Mouse (Mus musculus) left cerebral cortex, adult 9 months (tissue): ENCODE measurements at regions not wholly inside any gene's neighbourhood (a gene's known extent, or its start where the extent isn't known, plus 50 kb on each side); places are given as distances from the start of the nearest gene placed in this dataset.

Experiments
- DNase-seq, 2 experiments: peaks; one replicate each; pipeline ENCODE4 v3.0.0; 2022; ENCODE audit warnings: low spot score in 2 of 2

DNA sequence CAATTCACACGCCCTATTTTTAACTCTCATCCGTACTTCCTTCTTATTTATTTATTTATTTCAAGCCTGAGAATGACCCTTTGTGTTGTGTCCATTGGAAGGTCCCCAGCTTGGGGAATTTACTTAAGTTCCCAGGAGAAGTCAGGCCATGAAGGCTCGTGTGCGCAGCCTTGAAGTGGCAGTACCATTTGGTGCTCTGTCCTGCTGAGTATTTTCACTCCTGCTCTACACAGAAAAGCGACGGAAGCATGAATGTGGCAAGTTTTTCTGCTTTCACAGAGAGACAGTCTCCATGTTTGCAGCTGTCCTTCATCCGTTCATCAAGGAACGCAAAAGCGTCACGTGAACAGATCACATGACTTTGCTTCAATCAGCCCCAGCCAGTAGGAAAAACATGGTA is 610.2 kb upstream of the Clint1 start:
- DNase-seq = no peak

DNA sequence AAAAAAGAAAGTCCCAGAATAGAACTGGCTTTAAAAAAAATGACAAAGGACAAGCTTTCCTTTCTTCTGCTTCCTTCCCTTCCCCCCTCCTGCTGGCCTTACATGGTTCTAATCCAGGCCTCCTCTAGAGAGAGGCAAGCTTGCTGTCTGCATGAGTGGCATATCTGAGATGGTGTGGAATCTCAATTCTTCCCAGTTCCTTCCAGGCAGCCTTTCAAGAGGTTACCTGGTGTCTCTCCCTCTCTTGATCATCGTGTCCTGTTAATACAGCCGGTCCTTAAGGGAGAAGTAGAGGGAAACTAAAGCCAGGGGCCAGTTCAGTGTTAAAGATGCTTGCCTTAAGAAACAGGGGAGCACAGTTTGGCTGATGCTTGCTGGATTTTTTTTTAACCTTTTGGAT is 607.1 kb upstream of the Clint1 start:
- no peak for DNase-seq

DNA sequence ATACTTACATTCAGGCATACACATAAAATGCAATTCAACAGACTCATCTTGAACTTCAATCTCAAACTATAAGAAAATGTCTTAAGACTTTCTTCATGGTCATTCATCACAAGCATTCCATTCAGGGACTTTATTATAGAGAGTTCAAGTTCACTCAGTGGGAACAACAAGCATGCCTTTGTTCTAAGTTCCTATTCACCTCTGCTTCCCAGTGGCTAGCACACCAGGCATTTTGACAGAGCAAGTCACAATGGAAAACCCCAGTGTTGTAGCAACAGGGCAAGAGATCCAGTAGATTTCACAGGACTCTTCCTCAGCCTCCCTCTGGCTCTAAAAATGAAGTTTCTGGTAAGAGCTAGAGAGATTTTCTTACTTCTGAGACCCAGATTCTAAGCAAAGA is 595.8 kb upstream of the Clint1 start:
- no peak for DNase-seq

DNA sequence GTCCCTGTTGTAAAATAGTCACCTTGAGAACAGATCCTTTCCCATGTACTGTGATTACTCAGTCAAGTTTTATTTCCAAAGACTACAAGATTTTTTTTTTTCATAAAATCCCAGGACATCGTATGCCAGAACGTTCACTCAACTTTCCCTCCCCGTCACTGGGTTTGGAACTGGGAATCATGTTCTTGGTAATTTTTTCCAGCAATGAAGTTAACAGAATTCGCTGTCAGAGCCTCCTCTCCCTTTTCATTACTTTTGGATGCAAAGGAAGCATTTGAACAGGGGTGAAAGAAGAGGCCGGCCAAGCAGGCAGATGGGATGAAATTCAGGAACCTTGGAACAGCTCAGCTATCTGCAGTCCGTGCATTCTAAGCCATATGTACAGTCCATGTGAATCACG is 589.7 kb upstream of the Clint1 start:
- no peak for DNase-seq

DNA sequence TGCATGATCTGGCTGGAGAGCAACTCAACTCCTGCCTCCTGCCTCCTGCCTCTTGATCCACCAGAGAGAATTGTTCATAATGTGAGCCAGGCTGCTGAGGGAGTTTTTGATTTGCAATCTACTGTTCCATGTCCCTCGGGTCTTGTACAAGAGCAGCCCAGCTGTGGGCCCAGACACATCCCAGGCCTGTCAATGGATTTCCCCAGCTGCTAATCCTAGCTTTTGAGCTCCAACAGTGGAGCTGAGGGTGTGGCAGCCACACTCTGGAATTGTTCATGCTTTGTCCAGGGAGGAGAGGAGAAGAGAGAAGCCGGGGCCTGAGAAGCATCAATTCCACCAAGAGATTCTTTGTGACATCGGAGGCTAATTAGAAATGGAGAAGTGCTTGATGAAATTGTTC is 587.9 kb upstream of the Clint1 start:
- DNase-seq = no peak

DNA sequence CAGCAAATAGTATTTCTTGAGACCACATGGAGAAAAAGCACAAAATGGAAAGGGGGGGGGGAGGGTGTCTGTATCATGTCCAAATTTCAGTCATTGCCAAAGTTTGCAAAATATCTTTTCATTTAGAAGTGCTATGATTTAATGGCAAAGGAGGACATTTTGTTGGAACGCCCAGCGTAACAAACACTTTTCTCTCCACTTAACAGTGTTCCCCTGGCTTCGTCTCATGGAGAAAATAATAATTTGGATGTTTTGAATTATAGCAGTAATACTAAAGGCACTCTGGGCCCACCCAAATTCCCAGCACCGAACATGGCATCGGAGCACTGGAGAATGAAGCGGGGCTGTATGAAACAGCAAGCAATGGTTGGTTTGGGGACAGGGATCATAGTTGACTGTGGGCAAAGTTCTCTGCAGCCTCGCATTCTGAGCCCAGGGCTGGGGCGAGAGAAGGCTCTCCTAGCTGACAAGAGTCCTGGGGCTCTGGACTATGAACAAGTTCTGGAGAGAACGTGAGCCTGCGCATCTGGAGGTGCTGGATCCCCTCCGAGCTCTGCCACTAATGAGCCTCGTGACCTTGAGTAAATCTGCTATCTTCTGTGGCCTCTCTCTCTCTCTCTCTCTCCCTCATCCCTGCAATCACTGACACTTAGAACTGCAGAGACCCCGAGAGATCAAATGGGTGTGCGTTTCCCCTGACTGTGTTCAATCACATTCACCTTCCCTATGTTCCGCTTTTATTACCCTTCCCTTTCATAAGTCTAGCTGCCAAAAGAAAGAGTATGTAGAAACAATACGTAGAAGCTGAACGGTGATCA is 586.5 kb upstream of the Clint1 start:
- DNase-seq = no peak

DNA sequence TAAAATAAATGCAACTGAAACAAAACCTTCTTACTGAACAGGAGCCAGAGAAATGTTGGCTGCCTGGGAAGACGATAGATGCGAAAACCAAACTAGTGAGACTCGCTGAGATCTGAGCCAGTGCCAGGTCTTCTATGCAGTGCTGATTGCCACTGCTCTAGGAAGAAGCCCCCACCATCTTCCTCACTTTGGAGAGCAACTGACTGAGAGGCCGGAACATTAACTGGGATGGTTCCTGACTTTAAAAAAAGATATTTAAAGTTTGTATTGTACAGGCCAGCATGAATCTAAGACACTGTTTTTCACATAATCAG is 585.9 kb upstream of the Clint1 start:
- no peak for DNase-seq

DNA sequence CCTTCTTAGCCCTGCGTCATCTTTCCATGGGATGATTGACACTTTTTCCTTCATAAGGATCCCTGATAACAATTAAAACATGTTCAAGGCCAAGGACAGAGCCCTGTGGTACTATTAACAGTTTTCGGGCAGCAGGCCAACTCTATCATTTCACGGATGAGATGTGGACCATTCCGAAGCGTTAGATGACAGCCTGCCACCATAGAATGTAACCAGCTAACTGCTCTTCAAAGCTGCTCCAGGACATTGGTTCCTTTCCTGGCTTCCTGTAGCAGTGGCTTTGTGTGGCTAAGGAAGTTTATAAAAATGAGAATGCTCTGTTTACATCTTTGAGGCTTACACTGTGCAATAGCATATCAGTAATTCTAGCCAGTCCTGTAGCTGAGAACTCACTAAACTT is 582.6 kb upstream of the Clint1 start:
- DNase-seq = no peak

DNA sequence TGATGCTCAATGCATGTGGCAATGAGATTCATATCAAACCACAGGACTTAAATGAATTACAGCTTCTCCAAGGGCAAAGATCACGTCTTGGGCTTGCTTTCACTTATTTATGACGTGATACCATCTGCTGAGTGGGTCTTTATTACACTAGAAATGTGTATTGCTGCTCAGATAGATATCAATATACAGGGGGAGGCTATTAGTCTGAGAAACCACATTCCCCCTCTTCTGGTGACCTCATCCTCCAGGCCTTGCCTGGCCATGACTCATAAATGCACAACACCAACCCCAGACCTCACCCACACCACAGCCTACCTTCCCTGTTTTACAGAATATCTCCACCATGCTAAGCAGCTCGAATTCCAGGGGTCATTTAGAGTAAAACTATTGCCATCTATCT is 580.6 kb upstream of the Clint1 start:
- no peak for DNase-seq

DNA sequence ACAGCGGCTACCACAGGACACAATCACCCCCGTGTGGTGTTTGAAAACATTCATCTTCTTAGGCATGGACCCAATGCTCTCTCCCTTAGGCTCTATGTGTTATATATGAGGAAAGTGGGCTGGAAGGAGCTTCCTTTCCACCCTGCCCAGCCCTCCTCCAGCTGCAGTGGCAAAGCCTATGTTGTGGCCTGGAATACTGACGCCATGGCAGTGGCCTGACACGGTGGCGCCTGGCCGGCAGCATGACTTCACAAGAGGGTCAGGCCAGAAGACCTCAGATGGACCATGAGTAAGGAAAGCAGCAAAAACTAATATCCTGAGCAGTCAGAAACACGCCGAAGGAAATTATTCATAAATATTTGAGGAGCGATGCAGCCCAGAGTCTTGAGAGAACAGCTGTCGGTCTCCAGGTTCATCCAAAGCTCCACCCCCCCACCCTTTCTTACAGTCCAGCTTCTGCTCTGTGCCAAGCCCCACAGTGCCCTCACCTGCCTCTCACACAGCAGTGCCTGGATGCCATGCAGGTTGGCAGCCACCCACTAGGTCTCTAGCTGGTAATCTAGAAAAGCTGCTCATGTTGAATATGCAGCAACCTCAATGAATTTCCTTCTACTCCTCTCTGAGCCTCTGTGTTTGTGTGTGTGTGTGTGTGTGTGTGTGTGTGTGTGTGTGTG is 577.3 kb upstream of the Clint1 start:
- DNase-seq = no peak

DNA sequence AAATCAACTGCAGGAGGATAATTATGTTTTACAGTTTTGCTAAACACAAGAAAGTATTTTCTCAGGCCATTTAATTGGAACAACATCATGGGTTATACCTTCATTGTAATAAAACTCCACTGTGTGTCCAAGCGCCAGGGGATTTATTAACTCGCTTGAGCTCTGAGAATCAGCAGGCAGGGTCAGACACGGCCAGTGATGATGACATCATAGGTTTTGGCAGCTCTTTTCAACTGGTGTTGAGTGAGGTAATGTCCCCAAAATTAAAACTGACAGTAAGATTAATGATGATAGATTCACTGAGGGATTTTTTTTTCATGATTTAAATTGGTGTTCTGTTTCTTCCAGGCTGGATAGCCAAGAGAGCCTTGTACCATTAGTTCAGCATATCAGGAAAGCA is 576.7 kb upstream of the Clint1 start:
- DNase-seq = no peak

DNA sequence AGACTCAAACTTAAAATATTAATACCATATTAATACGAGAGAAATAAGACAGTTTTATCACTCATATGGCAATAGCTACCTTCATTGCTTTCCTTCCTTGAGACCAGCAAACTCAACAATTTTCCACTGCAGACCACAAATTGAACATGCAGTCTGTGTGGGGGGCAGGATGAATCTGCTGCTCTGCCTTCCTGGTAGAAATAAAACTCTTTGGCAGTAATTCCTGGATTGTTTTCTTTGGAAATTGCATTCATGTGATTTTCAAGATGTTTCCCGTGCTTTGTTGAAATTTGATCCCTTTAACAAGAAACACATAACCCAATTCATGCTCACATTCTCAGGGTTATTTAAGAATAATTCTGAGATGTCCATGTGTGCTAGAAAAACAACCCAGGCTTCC is 555.1 kb upstream of the Clint1 start:
- DNase-seq = no peak

DNA sequence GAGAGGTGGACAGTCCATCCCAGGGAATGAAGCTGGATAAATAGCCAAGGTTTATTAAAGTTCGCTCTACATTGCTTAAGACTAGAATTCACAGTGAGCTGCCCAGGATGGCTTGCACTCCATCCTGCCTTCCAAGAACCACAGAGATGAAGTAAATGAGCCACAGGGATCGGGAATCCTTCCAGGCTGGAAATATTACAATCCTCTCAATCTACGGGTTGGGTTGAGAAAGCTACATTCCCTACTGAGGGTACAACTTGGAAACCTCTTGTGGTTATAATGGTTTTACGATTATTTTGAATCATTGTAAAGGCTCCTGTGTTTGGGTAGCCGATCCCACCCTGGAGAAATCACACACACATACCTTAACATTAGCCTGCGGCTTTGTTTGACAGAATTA is 539.9 kb upstream of the Clint1 start:
- no peak for DNase-seq

DNA sequence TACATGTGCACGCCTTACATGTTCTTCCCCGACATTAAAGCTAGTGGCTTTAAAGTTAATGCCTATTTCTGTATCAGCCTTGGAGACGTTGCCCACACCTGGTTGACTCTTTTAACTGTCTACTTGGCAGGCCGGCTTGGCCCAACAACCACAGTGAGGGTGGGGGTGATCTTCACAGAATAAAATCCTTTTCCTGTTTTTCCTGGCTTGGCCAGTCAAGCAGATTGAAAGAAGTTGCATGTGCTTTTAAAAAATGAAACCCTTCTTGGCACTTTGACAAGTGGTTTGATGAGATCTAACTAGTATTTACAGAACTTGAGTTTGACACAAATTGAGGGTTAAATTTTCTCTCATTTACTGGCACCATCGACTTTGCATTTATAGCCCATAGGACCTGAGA is 528.1 kb upstream of the Clint1 start:
- DNase-seq = no peak

DNA sequence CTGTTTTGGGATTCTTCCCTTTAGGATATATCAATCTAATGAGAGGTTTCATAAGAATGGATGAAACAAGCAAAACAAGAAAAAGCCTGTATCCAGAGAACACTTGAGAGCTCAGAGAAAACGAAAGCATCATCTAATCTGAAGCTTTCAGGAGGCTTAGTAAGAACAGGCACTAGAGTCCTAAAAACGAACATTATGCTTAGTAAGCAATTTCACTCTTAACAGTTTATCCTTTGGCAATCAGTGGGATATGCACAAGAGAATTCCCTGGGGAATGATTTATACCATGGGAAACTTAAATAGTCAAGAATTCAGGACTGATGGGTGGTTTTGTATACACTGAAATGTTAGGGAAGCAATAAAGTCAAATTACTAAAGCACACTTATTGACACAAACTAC is 521.5 kb upstream of the Clint1 start:
- DNase-seq = no peak

DNA sequence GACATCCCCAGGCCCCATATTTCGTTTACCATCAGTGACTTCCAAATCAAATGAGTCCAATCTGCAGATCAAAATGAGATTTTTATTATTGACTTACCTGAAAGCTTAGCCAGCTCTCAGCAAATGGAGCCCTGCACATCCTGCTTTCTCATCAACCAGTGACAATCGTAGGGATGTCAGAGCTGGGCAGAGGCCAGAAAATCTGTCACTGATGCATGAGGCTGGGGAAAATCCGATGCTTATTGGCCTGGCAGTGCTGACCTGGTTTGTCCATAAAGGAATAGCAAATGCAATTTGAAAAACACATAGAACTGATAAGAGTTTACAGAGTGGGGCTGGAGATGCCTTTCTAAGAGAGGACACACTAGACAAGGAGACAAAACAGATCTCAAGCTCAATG is 518.1 kb upstream of the Clint1 start:
- no peak for DNase-seq

DNA sequence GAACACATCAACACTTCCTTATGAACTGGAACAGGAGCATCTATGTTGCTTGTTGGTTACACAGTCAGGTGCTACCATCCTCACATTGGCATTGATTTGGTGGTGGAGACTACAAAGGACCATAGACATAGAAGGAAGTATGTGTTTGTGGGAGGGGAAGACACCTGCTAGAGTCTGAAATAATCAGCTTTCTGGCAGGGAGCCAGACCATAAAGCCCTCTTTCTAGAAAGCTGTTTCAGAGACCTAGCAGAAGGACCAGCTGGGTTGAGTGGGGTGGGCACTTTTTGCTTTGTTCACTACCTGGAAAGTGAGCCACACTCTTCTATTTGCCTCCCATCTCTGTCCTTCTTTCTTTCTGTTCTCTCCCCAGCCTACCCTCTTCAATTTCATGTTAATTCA is 502.5 kb upstream of the Clint1 start:
- DNase-seq = no peak

DNA sequence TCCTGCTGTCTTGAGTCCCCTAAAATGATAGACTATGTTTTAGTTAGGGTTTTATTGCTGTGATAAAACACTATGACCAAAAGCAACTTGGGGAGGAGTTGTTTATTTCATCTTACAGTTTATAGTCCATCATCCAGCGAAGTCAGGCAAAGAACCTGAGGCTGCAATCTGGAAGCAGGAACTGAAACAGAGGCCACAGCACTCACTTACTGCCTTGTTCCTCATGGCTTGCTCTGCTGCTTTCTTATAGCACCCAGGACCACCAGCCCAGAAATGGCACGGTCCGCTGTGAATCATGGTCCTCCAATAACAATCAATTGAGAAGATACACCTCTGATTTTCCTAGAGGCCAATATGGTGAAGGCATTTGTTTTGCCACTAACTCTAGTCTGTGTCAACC is 486.5 kb upstream of the Clint1 start:
- DNase-seq = no peak

DNA sequence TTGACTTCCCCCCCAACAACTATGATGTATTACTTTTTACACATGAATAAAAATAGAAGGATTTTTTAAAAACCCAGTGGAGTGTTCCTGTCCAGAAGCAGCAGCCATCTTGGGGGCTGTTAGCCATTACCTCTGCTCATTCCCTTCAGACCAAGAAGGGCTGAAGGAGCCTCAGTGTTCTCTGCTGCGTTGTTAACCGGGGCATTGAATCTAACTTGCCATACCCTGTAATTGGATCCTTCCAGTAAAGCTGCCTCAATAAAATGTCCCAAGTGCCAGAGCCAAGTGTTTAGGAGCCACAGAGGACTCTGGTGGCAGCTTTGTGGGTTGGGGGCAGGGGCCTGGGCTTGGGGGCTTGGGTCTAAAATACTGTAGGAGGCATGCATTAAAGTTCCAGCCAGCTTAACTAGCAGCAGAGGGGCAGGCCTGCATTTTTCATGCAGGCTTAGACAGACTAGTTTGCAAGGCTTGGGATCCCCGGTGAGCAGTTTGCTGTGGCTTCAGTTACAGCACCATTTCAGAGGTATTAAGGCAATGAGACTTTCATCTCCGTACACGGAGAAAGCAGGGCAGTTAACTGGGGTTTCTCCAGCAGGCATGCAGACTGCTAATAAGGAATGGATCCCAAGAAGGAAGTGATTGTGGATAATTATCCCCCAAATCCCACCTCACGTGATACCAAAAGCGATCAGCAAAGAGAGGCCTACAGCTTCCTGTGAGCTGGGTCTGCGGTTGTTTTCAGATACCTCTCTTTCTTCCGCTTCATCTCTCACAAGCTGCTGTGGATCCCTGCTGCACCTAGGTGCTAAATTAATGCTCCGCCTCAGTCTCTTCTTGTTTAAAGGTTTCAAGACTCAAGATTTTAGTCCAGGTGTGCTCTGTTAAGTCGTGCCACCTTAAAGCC is 462.4 kb upstream of the Clint1 start:
- DNase-seq = no peak

DNA sequence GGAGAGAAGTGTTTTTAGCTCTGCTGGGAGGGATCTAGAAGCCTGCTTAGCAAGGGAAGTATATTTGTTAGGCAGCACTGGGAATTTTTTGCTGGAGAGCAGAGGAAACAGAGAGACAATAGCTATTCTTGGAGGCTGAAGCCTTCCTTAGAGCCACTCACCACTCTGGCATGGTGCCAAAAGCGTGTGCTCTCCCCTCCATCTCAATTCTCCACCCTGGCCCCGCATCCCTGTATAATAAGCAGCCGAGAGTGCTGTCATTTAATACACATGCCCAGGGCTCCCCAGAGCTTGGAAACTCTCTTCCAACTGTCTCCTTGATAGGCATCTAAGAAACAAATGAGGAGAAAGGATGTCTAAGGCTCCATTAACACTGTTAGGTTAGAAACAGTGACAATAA is 455.8 kb upstream of the Clint1 start:
- DNase-seq = no peak

DNA sequence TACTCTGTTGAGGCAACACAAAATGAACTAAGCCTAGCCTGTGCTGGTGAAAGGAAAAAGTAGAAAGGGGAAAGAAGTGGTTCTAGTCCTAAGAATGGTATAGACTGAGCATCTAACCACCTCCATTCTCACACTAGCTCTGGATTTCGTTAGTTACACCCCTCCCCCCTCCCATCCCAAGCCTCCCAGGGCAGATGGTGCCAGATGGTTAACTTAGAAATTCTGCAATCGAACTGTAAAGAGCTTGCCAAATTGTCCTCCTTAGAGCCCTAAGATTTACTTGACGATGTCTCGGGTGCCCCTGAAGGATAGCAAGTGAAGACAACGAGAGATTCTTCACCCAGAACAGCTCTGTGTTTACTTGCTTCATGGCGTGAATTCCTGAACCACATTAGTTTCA is 453.7 kb upstream of the Clint1 start:
- DNase-seq = no peak

DNA sequence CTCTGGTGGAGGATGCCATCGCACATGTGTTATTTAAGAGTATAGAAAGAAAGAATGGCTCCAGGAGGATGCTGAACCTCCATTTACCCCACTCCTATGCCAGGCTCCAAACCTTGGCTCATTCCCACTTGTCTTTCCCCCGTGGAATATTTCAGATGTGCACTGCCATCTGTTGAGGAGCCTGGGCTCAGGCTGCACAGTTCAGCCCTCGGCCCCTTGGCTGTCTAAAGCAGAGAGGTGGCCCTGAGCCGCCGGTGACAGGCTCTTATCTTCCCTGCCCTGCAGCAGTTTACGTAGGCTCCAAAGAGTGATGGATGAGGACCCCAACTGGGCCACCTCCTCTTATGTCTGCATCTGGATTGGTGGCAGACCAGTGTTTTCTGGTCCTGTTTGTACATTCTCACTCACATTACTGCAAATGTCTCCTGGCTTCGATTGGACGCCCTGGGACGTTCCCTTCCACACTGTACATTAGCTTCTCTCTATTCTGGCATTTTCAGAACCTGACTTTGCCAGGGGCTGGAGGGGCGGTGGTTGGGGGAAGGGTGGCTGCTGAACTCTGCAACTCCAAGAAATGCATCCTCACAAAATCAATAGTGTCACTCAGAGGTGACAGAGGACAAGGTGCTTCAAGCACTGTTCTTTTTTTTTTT is 447.3 kb upstream of the Clint1 start:
- no peak for DNase-seq
